Mouse (Mus musculus) embryonic facial prominence, embryonic 10.5 days (tissue): ENCODE data around the gene Sox5. TPM values are rescaled to one million over a fixed set of nuclear protein-coding genes. Genes with fewer than 3 reads are reported as not detected.

Experiments used
- DNase-seq: peaks from one replicate; pipeline ENCODE4 v3.0.0-alpha.2; 2017; ENCODE audit warnings: low spot score
- H3K27ac ChIP-seq: fragments of 300-500 bp; sonication (generic); replicated peaks from 2 replicates; pipeline ENCODE4 v1.5.1; 2016; ENCODE audit warnings: mild to moderate bottlenecking
- H3K27me3 ChIP-seq: fragments of 300-500 bp; sonication (generic); replicated peaks from 2 replicates; pipeline ENCODE4 v1.6.1; 2016; ENCODE audit warnings: low read depth, mild to moderate bottlenecking; ENCODE audit not compliant: poor library complexity, severe bottlenecking
- H3K36me3 ChIP-seq: fragments of 300-500 bp; sonication (generic); replicated peaks from 2 replicates; pipeline ENCODE4 v1.6.1; 2016; ENCODE audit warnings: mild to moderate bottlenecking, moderate library complexity
- H3K4me1 ChIP-seq: fragments of 300-500 bp; sonication (generic); 2 replicates; pipeline ENCODE4 v1.6.1; 2016
- H3K4me3 ChIP-seq: fragments of 300-500 bp; sonication (generic); 2 replicates; pipeline ENCODE4 v1.5.1; 2016; ENCODE audit warnings: mild to moderate bottlenecking, moderate library complexity
- H3K9me3 ChIP-seq: fragments of 300-500 bp; sonication (generic); 2 replicates; pipeline ENCODE4 v1.6.1; 2016; ENCODE audit warnings: mild to moderate bottlenecking
- WGBS: fragments of 180-500 bp; shearing (Covaris S2); methylation state at CpG from one replicate; pipeline ENCODE4 v1.1.7; 2016; 5-methylcytosine and 5-hydroxymethylcytosine counted together
- polyA plus RNA-seq: library from polyadenylated mRNA; unstranded; fragments of >200 nt; fragmentation: Nextera tagmentation; extraction: Ambion mirVana; gene quantifications from 2 replicates; pipeline ENCODE4 v1.2.1, GENCODE M21; 2016

The Sox5 gene
- polyA plus RNA-seq, 1 experiment from 2014 or later = 65.1 TPM

- DNase-seq = no peak
- peaks cover 27% of the 10 kb centered on the region for H3K36me3 ChIP-seq
- H3K4me3 ChIP-seq = no peak overlapping the region
- no peaks in the 10 kb centered on the region for H3K27me3 ChIP-seq
- H3K4me1 ChIP-seq = peaks cover 21% of the 10 kb centered on the region
- H3K9me3 ChIP-seq = no peaks in the 10 kb centered on the region
- H3K27ac ChIP-seq = no peak overlapping the region
- WGBS = 20% methylated on average over 3 of the region's 3 CpGs
These were observed 629.8 kb downstream of the Sox5 start for GRCm38 (mm10) chr6:144151957-144152356.

- H3K9me3 ChIP-seq = no peaks in the 10 kb centered on the region
- no peaks in the 10 kb centered on the region for H3K27me3 ChIP-seq
- 47% methylated on average over 10 of the region's 10 CpGs for WGBS
- peaks cover 35% of the 10 kb centered on the region for H3K36me3 ChIP-seq
- H3K27ac ChIP-seq = peak overlapping the region; percentile 69
- H3K4me1 ChIP-seq = peaks cover 21% of the 10 kb centered on the region
- no peak overlapping the region for H3K4me3 ChIP-seq
- no peak for DNase-seq
These were observed 630.7 kb downstream of the Sox5 start for GRCm38 (mm10) chr6:144151075-144151474.

DNA sequence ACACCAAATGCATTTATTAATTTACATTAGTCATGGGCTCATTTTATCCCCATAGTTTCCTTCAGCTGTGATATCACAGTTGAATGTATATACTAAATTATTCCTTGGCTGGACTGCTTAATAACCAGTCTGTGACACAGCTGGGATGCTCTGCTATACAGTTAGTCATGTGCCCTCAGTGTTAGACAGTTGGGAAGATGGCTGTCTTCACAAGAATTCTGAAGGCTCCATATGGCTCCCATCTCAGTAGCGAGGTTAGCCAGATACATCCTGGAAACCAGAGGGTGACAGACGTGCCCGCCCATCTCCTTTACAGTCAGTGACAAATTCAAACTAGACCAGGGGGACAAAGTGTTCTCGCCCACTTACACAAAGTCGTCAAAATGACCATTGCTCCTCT lies 644.4 kb downstream of the Sox5 start:
- WGBS = 92% methylated on average over 5 of the region's 5 CpGs
- no peak overlapping the region for H3K4me3 ChIP-seq
- DNase-seq = no peak
- no peaks in the 10 kb centered on the region for H3K27me3 ChIP-seq
- H3K4me1 ChIP-seq = peaks cover 10% of the 10 kb centered on the region
- H3K27ac ChIP-seq = no peak overlapping the region
- H3K36me3 ChIP-seq = 0 out of 2 replicates have a peak, but pooled peaks cover 10% of the 10 kb centered on the region
- no peaks in the 10 kb centered on the region for H3K9me3 ChIP-seq

GRCm38 (mm10) chr6:144136894-144137293 lies 644.9 kb downstream of the Sox5 start:
- WGBS = 86% methylated on average over 4 of the region's 4 CpGs

GRCm38 (mm10) chr6:144129927-144130326 lies 651.9 kb downstream of the Sox5 start:
- WGBS = 74% methylated on average over 12 of the region's 12 CpGs
- Histone ChIP-seq H3K27me3 (no peaks in the 10 kb centered on the region), H3K9me3 (no peaks in the 10 kb centered on the region), H3K4me3 (no peak overlapping the region), H3K4me1 (peaks cover 19% of the 10 kb centered on the region; the same call in 1 of the 2 replicates), H3K27ac (peak overlapping the region; percentile 7), H3K36me3 (peaks cover 26% of the 10 kb centered on the region)
- no peak for DNase-seq

More at GRCm38 (mm10) chr6:144136894-144137293, 644.9 kb downstream of the Sox5 start:
- 0 out of 2 replicates have a peak, but pooled peaks cover 10% of the 10 kb centered on the region for H3K36me3 ChIP-seq
- no peak overlapping the region for H3K4me3 ChIP-seq
- H3K9me3 ChIP-seq = no peaks in the 10 kb centered on the region
- no peaks in the 10 kb centered on the region for H3K27me3 ChIP-seq
- no peak overlapping the region for H3K27ac ChIP-seq
- DNase-seq = no peak
- H3K4me1 ChIP-seq = peaks cover 8% of the 10 kb centered on the region

DNA sequence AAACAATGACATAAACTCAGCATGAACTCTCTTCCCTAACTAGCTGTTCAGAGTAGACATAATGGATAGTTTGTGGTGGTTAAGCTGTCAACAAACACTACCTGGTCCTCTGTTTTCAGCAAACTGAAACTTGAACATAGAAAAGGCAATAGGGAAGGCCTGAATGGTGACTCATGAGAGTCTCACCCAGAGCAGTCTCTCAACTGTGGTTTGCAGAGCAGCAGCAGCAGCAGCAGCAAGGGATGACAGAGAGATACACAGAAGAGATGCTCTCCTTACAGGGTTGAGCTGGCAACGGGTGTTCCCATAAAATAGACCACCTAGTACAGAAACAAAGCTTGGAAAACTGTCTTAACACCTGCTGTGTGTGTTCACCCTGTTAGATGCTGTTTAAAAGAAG lies 661.8 kb downstream of the Sox5 start:
- 77% methylated on average over 1 of the region's 1 CpGs for WGBS
- H3K4me1 ChIP-seq = 0 out of 2 replicates have a peak, but pooled peaks cover 8% of the 10 kb centered on the region

GRCm38 (mm10) chr6:144116646-144117045 lies 665.1 kb downstream of the Sox5 start:
- Histone ChIP-seq H3K4me3 (no peak overlapping the region), H3K27me3 (no peaks in the 10 kb centered on the region), H3K27ac (no peak overlapping the region), H3K36me3 (peaks cover 16% of the 10 kb centered on the region), H3K9me3 (no peaks in the 10 kb centered on the region), H3K4me1 (0 out of 2 replicates have a peak, but pooled peaks cover 10% of the 10 kb centered on the region)
- no peak for DNase-seq
- 87% methylated on average over 6 of the region's 6 CpGs for WGBS

More for the DNA sequence above, 661.8 kb downstream of the Sox5 start:
- Histone ChIP-seq H3K4me3 (no peak overlapping the region), H3K27me3 (no peaks in the 10 kb centered on the region), H3K36me3 (peaks cover 31% of the 10 kb centered on the region), H3K27ac (no peak overlapping the region), H3K9me3 (no peaks in the 10 kb centered on the region)
- DNase-seq = no peak

DNA sequence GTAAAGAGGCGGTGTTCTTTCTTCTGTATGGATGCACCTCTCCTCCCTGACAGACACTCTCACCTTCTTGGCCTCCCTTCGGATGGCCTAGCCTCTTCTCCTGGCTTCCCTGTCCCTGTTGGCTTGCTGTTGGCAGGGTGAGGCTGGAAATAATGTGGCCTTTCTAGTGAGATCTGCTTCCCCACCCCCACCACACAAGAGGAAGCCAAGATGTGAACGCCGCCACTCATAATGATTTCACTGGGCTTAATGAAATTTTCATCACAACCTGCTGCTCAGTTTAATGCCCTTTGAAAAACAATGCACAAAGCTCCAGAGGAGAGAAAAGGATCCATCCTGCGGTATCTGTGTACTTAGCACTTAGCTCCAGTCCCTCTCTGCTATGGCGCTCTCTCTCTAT lies 670.2 kb downstream of the Sox5 start:
- no peak for DNase-seq
- Histone ChIP-seq H3K4me1 (peaks cover 12% of the 10 kb centered on the region), H3K36me3 (peaks cover 14% of the 10 kb centered on the region), H3K27me3 (no peaks in the 10 kb centered on the region), H3K4me3 (no peak overlapping the region), H3K9me3 (no peaks in the 10 kb centered on the region), H3K27ac (no peak overlapping the region)
- WGBS = 86% methylated on average over 6 of the region's 6 CpGs

DNA sequence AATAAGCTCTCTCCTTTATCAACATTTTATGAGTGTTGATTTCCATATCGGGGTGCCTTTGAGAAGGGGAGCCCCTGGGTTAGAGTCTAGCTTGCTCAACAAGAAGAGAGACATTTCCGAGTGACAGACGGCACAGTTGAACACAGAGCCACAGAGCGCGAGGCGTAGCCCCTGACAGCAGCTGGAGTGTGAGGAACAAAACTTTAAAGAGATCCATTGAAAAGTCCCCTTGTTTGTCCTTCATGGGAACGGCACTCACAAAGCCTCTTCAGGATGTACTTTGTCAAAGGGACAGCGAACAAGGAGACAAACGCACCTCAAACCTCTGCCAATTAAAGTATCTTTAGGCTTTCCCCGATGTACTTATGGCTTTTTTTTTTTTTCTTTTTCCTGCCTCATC lies 674.9 kb downstream of the Sox5 start:
- Histone ChIP-seq H3K36me3 (peaks cover 15% of the 10 kb centered on the region), H3K4me3 (no peak overlapping the region), H3K27me3 (no peaks in the 10 kb centered on the region), H3K9me3 (no peaks in the 10 kb centered on the region), H3K4me1 (peaks cover 12% of the 10 kb centered on the region), H3K27ac (0 out of 2 replicates have a peak overlapping the region, but pooled peaks have one; percentile 14)
- no peak for DNase-seq
- 42% methylated on average over 10 of the region's 10 CpGs for WGBS

DNA sequence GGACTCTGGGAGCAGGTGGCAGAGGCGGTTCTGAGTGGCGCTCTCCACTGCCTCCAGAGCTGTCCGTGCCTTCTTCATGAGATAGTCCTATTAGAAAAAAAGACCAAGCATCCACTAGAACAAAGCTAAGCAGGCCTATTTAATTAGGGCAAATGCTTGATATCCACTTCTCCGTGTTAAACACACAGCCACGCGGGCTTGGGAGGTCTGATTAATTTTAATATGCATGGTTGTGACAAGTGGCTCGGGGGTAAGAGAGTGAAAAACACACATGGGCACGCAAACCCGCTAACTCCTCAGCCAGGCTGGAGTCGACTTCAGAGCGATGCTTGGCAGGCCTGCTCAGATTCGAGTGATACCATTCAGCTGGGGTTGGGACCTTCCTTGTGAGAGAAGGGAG lies 676.1 kb downstream of the Sox5 start:
- DNase-seq = no peak
- Histone ChIP-seq H3K9me3 (0 out of 2 replicates have a peak, but pooled peaks cover 3% of the 10 kb centered on the region), H3K36me3 (peaks cover 20% of the 10 kb centered on the region), H3K27me3 (no peaks in the 10 kb centered on the region), H3K4me3 (no peak overlapping the region), H3K27ac (no peak overlapping the region), H3K4me1 (peaks cover 8% of the 10 kb centered on the region)
- 89% methylated on average over 12 of the region's 12 CpGs for WGBS

- Histone ChIP-seq H3K9me3 (0 out of 2 replicates have a peak, but pooled peaks cover 3% of the 10 kb centered on the region), H3K27ac (no peak overlapping the region), H3K36me3 (peaks cover 20% of the 10 kb centered on the region), H3K27me3 (no peaks in the 10 kb centered on the region), H3K4me3 (no peak overlapping the region), H3K4me1 (peaks cover 15% of the 10 kb centered on the region)
- WGBS = 94% methylated on average over 6 of the region's 6 CpGs
- DNase-seq = no peak
These were observed 678.2 kb downstream of the Sox5 start for GRCm38 (mm10) chr6:144103612-144104011.

GRCm38 (mm10) chr6:144100852-144101251 lies 680.9 kb downstream of the Sox5 start:
- Histone ChIP-seq H3K27me3 (no peaks in the 10 kb centered on the region), H3K36me3 (peaks cover 20% of the 10 kb centered on the region), H3K27ac (no peak overlapping the region), H3K4me3 (no peak overlapping the region), H3K9me3 (0 out of 2 replicates have a peak, but pooled peaks cover 3% of the 10 kb centered on the region), H3K4me1 (peaks cover 17% of the 10 kb centered on the region)
- 87% methylated on average over 1 of the region's 1 CpGs for WGBS
- no peak for DNase-seq

DNA sequence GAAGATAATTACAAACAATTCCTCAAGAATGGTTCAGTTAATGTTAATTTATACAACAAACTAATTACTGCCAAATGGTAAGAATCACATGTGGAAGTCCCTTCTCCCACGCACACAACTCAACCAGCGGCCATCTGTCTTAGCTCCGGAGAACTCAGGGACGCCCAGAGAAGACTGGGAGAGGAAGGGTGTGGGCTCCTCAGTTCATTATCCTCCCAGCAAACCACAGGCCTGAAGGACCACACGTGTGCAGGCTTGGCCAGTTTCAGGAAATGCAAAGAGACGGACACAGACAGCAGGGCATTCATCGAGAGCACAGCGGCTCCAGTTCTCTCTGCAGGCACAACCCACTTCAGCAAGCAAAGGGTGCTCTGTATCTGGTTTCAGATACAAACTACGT lies 683.7 kb downstream of the Sox5 start:
- peaks cover 8% of the 10 kb centered on the region for H3K36me3 ChIP-seq
- 0 out of 2 replicates have a peak, but pooled peaks cover 3% of the 10 kb centered on the region for H3K9me3 ChIP-seq
- DNase-seq = peak; percentile 74
- H3K4me1 ChIP-seq = peaks cover 37% of the 10 kb centered on the region
- H3K4me3 ChIP-seq = no peak overlapping the region
- peak overlapping the region; percentile 51 for H3K27ac ChIP-seq
- no peaks in the 10 kb centered on the region for H3K27me3 ChIP-seq
- 22% methylated on average over 9 of the region's 9 CpGs for WGBS
